ENCODE assay signal across 11 mouse cellular contexts in the genomic region with DNA sequence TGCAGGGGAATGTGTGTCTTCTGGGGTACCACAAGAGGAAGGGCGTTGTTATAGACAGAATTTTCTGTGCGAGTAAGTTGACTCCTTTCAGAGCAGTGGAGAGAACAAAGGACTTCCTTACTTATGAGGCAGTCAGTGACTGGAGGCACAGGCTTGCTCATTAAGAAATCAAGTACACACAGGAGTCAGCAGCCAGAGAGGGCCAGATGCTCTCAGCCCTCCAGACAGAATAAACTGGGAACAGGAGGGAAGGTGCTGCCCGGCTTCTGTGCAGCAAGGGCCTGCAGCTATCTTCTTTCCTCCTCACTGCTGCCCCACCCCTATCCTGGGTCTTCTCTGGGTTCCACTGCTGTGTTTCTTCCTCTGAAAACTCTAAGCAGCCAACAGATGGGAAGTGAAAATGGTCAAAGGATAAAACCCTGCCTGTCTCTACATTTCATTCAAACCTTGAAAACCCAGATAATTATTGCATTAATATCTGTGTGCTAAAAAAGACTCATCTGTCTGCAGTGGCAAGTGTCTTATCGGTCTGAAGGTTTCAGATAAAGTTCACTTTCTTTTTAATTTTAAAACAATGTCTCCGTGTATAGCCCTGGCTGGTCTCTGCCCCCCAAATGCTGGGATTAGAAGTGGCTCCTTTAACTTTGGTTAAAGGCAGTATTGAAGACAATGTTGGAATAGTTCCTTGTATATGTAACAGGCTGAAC. TPM values are rescaled to one million over a fixed set of nuclear protein-coding genes. Genes with fewer than 3 reads are reported as not detected.
A peak's percentile ranks its signal among the peaks of the same experiment; 100 is the strongest.
DNase-seq lines count a peak whose midpoint lies in the region; ATAC-seq and TF ChIP-seq lines count a peak whose summit lies in the region.
"Had no signal": no experiment of that assay in that cellular context is flagged by ENCODE, and none has a peak within 500 bp of the region (broad histone marks: within the 10 kb centered on the region; RNA-seq: fewer than 3 reads in every experiment).

No protein-coding gene starts in this region.

- no peaks in the 10 kb centered on the region for H3K4me1 ChIP-seq in kidney, postnatal 0 days (replicated peaks; ENCODE audit: insufficient read depth, low read length)
- H3K4me1 ChIP-seq in embryonic facial prominence, embryonic 15.5 days = 0 out of 2 replicates have a peak, but pooled peaks cover 7% of the 10 kb centered on the region
- peaks cover 23% of the 10 kb centered on the region for H3K4me1 ChIP-seq in limb, embryonic 10.5 days
- H3K4me1 ChIP-seq in neural tube, embryonic 14.5 days (ENCODE audit: control insufficient read depth, insufficient read depth, low read length) = no peaks in the 10 kb centered on the region

- no peak for ATAC-seq in kidney, postnatal 0 days (replicated peaks; ENCODE audit: low FRiP score, low read depth)
- ATAC-seq in embryonic facial prominence, embryonic 15.5 days (ENCODE audit: insufficient number of reproducible peaks, low FRiP score, low TSS enrichment, low read depth) = no peak
- peak; percentile 46; the same call in 1 of the 2 replicates for ATAC-seq in neural tube, embryonic 14.5 days (ENCODE audit: low read depth)
- no peak for ATAC-seq in cerebellum, adult (ENCODE audit: insufficient number of reproducible peaks, low FRiP score, low TSS enrichment)

- H3K36me3 ChIP-seq in kidney, postnatal 0 days (ENCODE audit: insufficient read depth, low read length) = 0 out of 2 replicates have a peak, but pooled peaks cover 8% of the 10 kb centered on the region
- peaks cover 23% of the 10 kb centered on the region for H3K36me3 ChIP-seq in embryonic facial prominence, embryonic 15.5 days
- H3K36me3 ChIP-seq in limb, embryonic 10.5 days = peaks cover 47% of the 10 kb centered on the region
- 0 out of 2 replicates have a peak, but pooled peaks cover 3% of the 10 kb centered on the region for H3K36me3 ChIP-seq in neural tube, embryonic 14.5 days (ENCODE audit: control insufficient read depth, insufficient read depth, low read length)

- no peak overlapping the region for H3K4me2 ChIP-seq in kidney, postnatal 0 days (ENCODE audit: low read length)
- no peak overlapping the region for H3K4me2 ChIP-seq in embryonic facial prominence, embryonic 15.5 days (replicated peaks)
- H3K4me2 ChIP-seq in neural tube, embryonic 14.5 days (ENCODE audit: low read depth, low read length) = no peak overlapping the region

- DNase-seq in kidney, postnatal 0 days (ENCODE audit: low spot score) = no peak
- no peak for DNase-seq in kidney, postnatal 36 days
- DNase-seq in limb, embryonic 10.5 days (ENCODE audit: low spot score) = no peak
- no peak for DNase-seq in frontal cortex, postnatal 14 days (ENCODE audit: low spot score in 2 of 2)
- no peak for DNase-seq in liver
- DNase-seq: adrenal gland, postnatal 36 days; heart, postnatal 14 days had no signal

- 64% methylated on average over 5 of the region's 5 CpGs for WGBS in kidney, postnatal 0 days
- WGBS in embryonic facial prominence, embryonic 15.5 days = 42% methylated on average over 5 of the region's 5 CpGs
- 66% methylated on average over 5 of the region's 5 CpGs for WGBS in limb, embryonic 10.5 days
- WGBS in neural tube, embryonic 14.5 days = 55% methylated on average over 5 of the region's 5 CpGs

- no peak overlapping the region for H3K4me3 ChIP-seq in kidney, postnatal 0 days (replicated peaks; ENCODE audit: low read depth, low read length)
- H3K4me3 ChIP-seq in embryonic facial prominence, embryonic 15.5 days (replicated peaks) = no peak overlapping the region
- no peak overlapping the region for H3K4me3 ChIP-seq in limb, embryonic 10.5 days
- no peak overlapping the region for H3K4me3 ChIP-seq in neural tube, embryonic 14.5 days (ENCODE audit: low read depth, low read length)

- no peaks in the 10 kb centered on the region for H3K27me3 ChIP-seq in kidney, postnatal 0 days (ENCODE audit: insufficient read depth, low read length)
- no peaks in the 10 kb centered on the region for H3K27me3 ChIP-seq in embryonic facial prominence, embryonic 15.5 days
- H3K27me3 ChIP-seq in limb, embryonic 10.5 days (ENCODE audit: low read depth, poor library complexity, severe bottlenecking) = no peaks in the 10 kb centered on the region
- no peaks in the 10 kb centered on the region for H3K27me3 ChIP-seq in neural tube, embryonic 14.5 days (ENCODE audit: control insufficient read depth, insufficient read depth, low read length)

- no peaks in the 10 kb centered on the region for H3K9me3 ChIP-seq in kidney, postnatal 0 days (replicated peaks; ENCODE audit: low read length)
- H3K9me3 ChIP-seq in embryonic facial prominence, embryonic 15.5 days (replicated peaks) = no peaks in the 10 kb centered on the region
- no peaks in the 10 kb centered on the region for H3K9me3 ChIP-seq in limb, embryonic 10.5 days (replicated peaks)
- H3K9me3 ChIP-seq in neural tube, embryonic 14.5 days (ENCODE audit: control insufficient read depth, low read length) = no peaks in the 10 kb centered on the region

- no peak overlapping the region for H3K9ac ChIP-seq in kidney, postnatal 0 days (ENCODE audit: low read depth, low read length)
- H3K9ac ChIP-seq in embryonic facial prominence, embryonic 15.5 days = no peak overlapping the region
- H3K9ac ChIP-seq in neural tube, embryonic 14.5 days (replicated peaks; ENCODE audit: low read depth, low read length) = no peak overlapping the region

- TF ChIP-seq CTCF in kidney, postnatal 0 days (IDR thresholded peaks at IDR 0.05; ENCODE audit: low read depth) = no peak

- H3K27ac ChIP-seq in kidney, postnatal 0 days = peak overlapping the region; percentile 43; the same call in 1 of the 2 replicates
- 0 out of 2 replicates have a peak overlapping the region, but pooled peaks have one; percentile 2 for H3K27ac ChIP-seq in embryonic facial prominence, embryonic 15.5 days (replicated peaks)
- H3K27ac ChIP-seq in limb, embryonic 10.5 days = peak overlapping the region; percentile 83
- H3K27ac ChIP-seq in neural tube, embryonic 14.5 days (ENCODE audit: low read depth, low read length) = peak overlapping the region; percentile 25; the same call in 1 of the 2 replicates
- H3K27ac ChIP-seq: macrophage had no signal

RNA-seq across cellular contexts. Expression of gene Kctd4, which starts 53.9 kb away (rescaled TPM):
- polyA plus RNA-seq in kidney, postnatal 0 days (2015; fragmentation: Nextera tagmentation; extraction: Ambion mirVana) = 0.20 and 0.24 TPM in 2 replicates
- 0.85 and 1.5 TPM in 2 replicates for polyA plus RNA-seq in embryonic facial prominence, embryonic 15.5 days (2015; fragmentation: Nextera tagmentation; extraction: Ambion mirVana)
- 0.63 and 0.65 TPM in 2 replicates for polyA plus RNA-seq in limb, embryonic 10.5 days (2016; fragmentation: Nextera tagmentation; extraction: Ambion mirVana)
- 13.7 and 16.6 TPM in 2 replicates for polyA plus RNA-seq in neural tube, embryonic 14.5 days (2014; fragmentation: Nextera tagmentation; extraction: Ambion mirVana)
- polyA plus RNA-seq: macrophage had no signal

RNA-seq across cellular contexts. Expression of gene Tpt1, which starts 56.1 kb away (rescaled TPM):
- polyA plus RNA-seq in kidney, postnatal 0 days (2015; fragmentation: Nextera tagmentation; extraction: Ambion mirVana) = 1,400 and 1,543 TPM in 2 replicates
- polyA plus RNA-seq in embryonic facial prominence, embryonic 15.5 days (2015; fragmentation: Nextera tagmentation; extraction: Ambion mirVana) = 1,119 and 1,203 TPM in 2 replicates
- polyA plus RNA-seq in limb, embryonic 10.5 days (2016; fragmentation: Nextera tagmentation; extraction: Ambion mirVana) = 830 and 926 TPM in 2 replicates
- 788 and 789 TPM in 2 replicates for polyA plus RNA-seq in neural tube, embryonic 14.5 days (2014; fragmentation: Nextera tagmentation; extraction: Ambion mirVana)

Comparison
In these comparisons a context has a peak if more than half of its experiments do, and no peak if none do; other contexts are left out.
1. H3K27ac ChIP-seq: peak in every context shown above with its lines; median percentile 83 in limb, embryonic 10.5 days; 43 in kidney, postnatal 0 days; 25 in neural tube, embryonic 14.5 days; 2 in embryonic facial prominence, embryonic 15.5 days.